In genomic region chr13:58149033-58149558, GRCm38 (mm10) we compare ENCODE assay signal across 8 mouse cellular contexts. TPM values are rescaled to one million over a fixed set of nuclear protein-coding genes. Genes with fewer than 3 reads are reported as not detected.
DNase-seq lines count a peak whose midpoint lies in the region; ATAC-seq lines count a peak whose summit lies in the region.

No protein-coding gene starts in this region.

- H3K4me2 ChIP-seq in heart, embryonic 12.5 days = peak overlapping the region; percentile 79
- H3K4me2 ChIP-seq in midbrain, embryonic 12.5 days (replicated peaks) = peak overlapping the region; percentile 66

- peaks cover 5% of the 10 kb centered on the region for H3K4me1 ChIP-seq in heart, embryonic 12.5 days (replicated peaks)
- H3K4me1 ChIP-seq in limb, embryonic 10.5 days = peaks cover 16% of the 10 kb centered on the region
- H3K4me1 ChIP-seq in midbrain, embryonic 12.5 days = peaks cover 8% of the 10 kb centered on the region; the same call in 1 of the 2 replicates

- no peaks in the 10 kb centered on the region for H3K27me3 ChIP-seq in heart, embryonic 12.5 days (replicated peaks)
- no peaks in the 10 kb centered on the region for H3K27me3 ChIP-seq in limb, embryonic 10.5 days (ENCODE audit: low read depth, poor library complexity, severe bottlenecking)
- H3K27me3 ChIP-seq in midbrain, embryonic 12.5 days = no peaks in the 10 kb centered on the region

- DNase-seq in cerebellum, adult 11-12 months = peak; percentile 30
- no peak for DNase-seq in cerebellum, adult 8-10 months
- DNase-seq in cerebellum, postnatal 10 days = peak; percentile 35 to 54
- peak; percentile 37 for DNase-seq in limb, embryonic 10.5 days (ENCODE audit: low spot score)
- no peak for DNase-seq in right cerebral cortex, postnatal 36 days (ENCODE audit: low spot score in 2 of 2)
- no peak for DNase-seq in right cerebral cortex, postnatal 14 days

- 27% methylated on average over 5 of the region's 5 CpGs for WGBS in heart, embryonic 12.5 days
- 53% methylated on average over 5 of the region's 5 CpGs for WGBS in limb, embryonic 10.5 days
- 43% methylated on average over 5 of the region's 5 CpGs for WGBS in midbrain, embryonic 12.5 days

- H3K9ac ChIP-seq in heart, embryonic 12.5 days = no peak overlapping the region
- no peak overlapping the region; the same call in 1 of the 2 replicates for H3K9ac ChIP-seq in midbrain, embryonic 12.5 days (replicated peaks)

- H3K9me3 ChIP-seq in heart, embryonic 12.5 days (replicated peaks) = 0 out of 2 replicates have a peak, but pooled peaks cover 7% of the 10 kb centered on the region
- H3K9me3 ChIP-seq in limb, embryonic 10.5 days (replicated peaks) = no peaks in the 10 kb centered on the region
- H3K9me3 ChIP-seq in midbrain, embryonic 12.5 days = peaks cover 4% of the 10 kb centered on the region; the same call in 1 of the 2 replicates

- H3K36me3 ChIP-seq in heart, embryonic 12.5 days = no peaks in the 10 kb centered on the region
- H3K36me3 ChIP-seq in limb, embryonic 10.5 days = no peaks in the 10 kb centered on the region
- no peaks in the 10 kb centered on the region for H3K36me3 ChIP-seq in midbrain, embryonic 12.5 days

- peak overlapping the region; percentile 40; the same call in 1 of the 2 replicates for H3K4me3 ChIP-seq in heart, embryonic 12.5 days
- H3K4me3 ChIP-seq in limb, embryonic 10.5 days = peak overlapping the region; percentile 46
- H3K4me3 ChIP-seq in midbrain, embryonic 12.5 days = peak overlapping the region; percentile 41

- no peak overlapping the region for H3K27ac ChIP-seq in heart, embryonic 12.5 days (ENCODE audit: poor library complexity, severe bottlenecking)
- no peak overlapping the region for H3K27ac ChIP-seq in limb, embryonic 10.5 days
- H3K27ac ChIP-seq in midbrain, embryonic 12.5 days (replicated peaks) = no peak overlapping the region

- ATAC-seq in heart, embryonic 12.5 days (ENCODE audit: insufficient number of reproducible peaks, low FRiP score) = 0 out of 2 replicates have a peak, but pooled peaks have one; percentile 33
- 0 out of 2 replicates have a peak, but pooled peaks have one; percentile 54 for ATAC-seq in midbrain, embryonic 12.5 days (ENCODE audit: low FRiP score, low read depth)

RNA-seq across cellular contexts. Expression of gene Idnk, which starts 8.4 kb away (rescaled TPM):
- polyA plus RNA-seq in heart, embryonic 12.5 days (2016; fragmentation: Nextera tagmentation; extraction: Ambion mirVana) = 25.4 and 28.9 TPM in 2 replicates
- 36.1 and 37.7 TPM in 2 replicates for polyA plus RNA-seq in limb, embryonic 10.5 days (2016; fragmentation: Nextera tagmentation; extraction: Ambion mirVana)
- polyA plus RNA-seq in midbrain, embryonic 12.5 days (2016; fragmentation: Nextera tagmentation; extraction: Ambion mirVana) = 61.7 and 69.7 TPM in 2 replicates

RNA-seq across cellular contexts. Expression of gene Hnrnpa0, which starts 20.7 kb away (rescaled TPM):
- 21.6 and 21.8 TPM in 2 replicates for polyA plus RNA-seq in heart, embryonic 12.5 days (2016; fragmentation: Nextera tagmentation; extraction: Ambion mirVana)
- polyA plus RNA-seq in limb, embryonic 10.5 days (2016; fragmentation: Nextera tagmentation; extraction: Ambion mirVana) = 33.3 and 35.3 TPM in 2 replicates
- polyA plus RNA-seq in midbrain, embryonic 12.5 days (2016; fragmentation: Nextera tagmentation; extraction: Ambion mirVana) = 56.5 and 64.8 TPM in 2 replicates

RNA-seq across cellular contexts. Expression of gene Klhl3, which starts 35.7 kb away (rescaled TPM):
- polyA plus RNA-seq in heart, embryonic 12.5 days (2016; fragmentation: Nextera tagmentation; extraction: Ambion mirVana) = 4.4 and 4.5 TPM in 2 replicates
- polyA plus RNA-seq in limb, embryonic 10.5 days (2016; fragmentation: Nextera tagmentation; extraction: Ambion mirVana) = 2.1 and 3.2 TPM in 2 replicates
- polyA plus RNA-seq in midbrain, embryonic 12.5 days (2016; fragmentation: Nextera tagmentation; extraction: Ambion mirVana) = 4.3 and 4.4 TPM in 2 replicates

Comparison
In these comparisons a context has a peak if more than half of its experiments do, and no peak if none do; other contexts are left out.
1. DNase-seq: peak in cerebellum, adult 11-12 months (single experiment), cerebellum, postnatal 10 days (2 of 2) and limb, embryonic 10.5 days (single experiment); none in cerebellum, adult 8-10 months (single experiment), right cerebral cortex, postnatal 36 days (0 of 2) and right cerebral cortex, postnatal 14 days (single experiment).
2. Peak in every context shown above with its lines, with median percentiles within 50 percentile points of each other: H3K4me3 ChIP-seq.